Mouse (Mus musculus): ENCODE measurements around the gene Rgs2. TPM values are rescaled to one million over a fixed set of nuclear protein-coding genes. Genes with fewer than 3 reads are reported as not detected.

Rgs2 gene
- polyA plus RNA-seq, 1 experiment from 2014 or later, result 76.3 TPM

DNA sequence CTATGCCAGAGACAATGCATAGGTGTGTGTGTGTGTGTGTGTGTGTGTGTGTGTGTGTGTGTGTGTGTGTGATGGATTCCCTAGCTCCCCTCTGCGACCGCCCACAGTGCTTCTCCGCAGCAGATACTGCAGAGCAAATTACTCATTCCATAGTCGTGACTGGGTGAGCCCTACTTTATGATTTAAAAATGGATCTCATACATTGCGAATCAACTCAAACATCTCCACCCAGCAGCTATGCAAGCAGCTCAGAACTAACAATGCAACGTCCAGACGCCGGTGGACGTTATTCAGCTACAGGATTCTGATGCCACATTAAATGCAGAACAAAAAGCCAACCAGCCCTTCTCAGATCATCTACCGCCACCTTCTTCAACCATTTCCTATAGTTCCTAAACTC lies 545 bp downstream of the Rgs2 start:
- Histone ChIP-seq H3K27me3 (no peaks in the 10 kb centered on the region), H3K4me3 (peak overlapping the region; percentile 69), H3K27ac (peak overlapping the region; percentile 19), H3K4me2 (peak overlapping the region; percentile 91), H3K9ac (peak overlapping the region; percentile 75), H3K36me3 (peaks cover 9% of the 10 kb centered on the region; the same call in 1 of the 2 replicates), H3K9me3 (no peaks in the 10 kb centered on the region), H3K4me1 (0 out of 2 replicates have a peak, but pooled peaks cover 4% of the 10 kb centered on the region)
- ATAC-seq (ENCODE audit: insufficient number of reproducible peaks, insufficient read depth, low FRiP score, low TSS enrichment, low read depth), result no peak
- WGBS, result 6% methylated on average over 10 of the region's 10 CpGs

DNA sequence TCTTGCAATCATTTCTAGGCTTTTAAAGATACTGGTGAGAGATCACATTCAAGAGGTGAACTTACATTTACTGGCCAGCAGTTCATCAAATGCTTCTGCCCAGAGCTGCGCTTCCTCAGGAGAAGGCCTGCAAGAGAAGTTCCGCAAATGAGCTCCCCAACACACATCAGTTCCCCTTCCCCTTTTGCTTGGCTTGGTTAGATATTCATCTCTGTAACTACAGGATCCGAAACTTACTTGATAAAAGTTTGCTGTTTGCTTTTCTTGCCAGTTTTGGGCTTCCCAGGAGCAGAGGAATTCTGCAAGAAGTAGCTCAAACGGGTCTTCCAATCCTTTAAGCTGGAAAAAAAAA lies 1.3 kb downstream of the Rgs2 start:
- peaks cover 9% of the 10 kb centered on the region; the same call in 1 of the 2 replicates for H3K36me3 ChIP-seq
- ATAC-seq (ENCODE audit: insufficient number of reproducible peaks, insufficient read depth, low FRiP score, low TSS enrichment, low read depth), result no peak
- 0 out of 2 replicates have a peak, but pooled peaks cover 4% of the 10 kb centered on the region for H3K4me1 ChIP-seq
- no peak overlapping the region for H3K27ac ChIP-seq
- H3K27me3 ChIP-seq, result no peaks in the 10 kb centered on the region
- peak overlapping the region; percentile 69 for H3K4me3 ChIP-seq
- 72% methylated on average over 4 of the region's 4 CpGs for WGBS
- peak overlapping the region; percentile 91 for H3K4me2 ChIP-seq
- peak overlapping the region; percentile 75 for H3K9ac ChIP-seq
- H3K9me3 ChIP-seq, result no peaks in the 10 kb centered on the region

DNA sequence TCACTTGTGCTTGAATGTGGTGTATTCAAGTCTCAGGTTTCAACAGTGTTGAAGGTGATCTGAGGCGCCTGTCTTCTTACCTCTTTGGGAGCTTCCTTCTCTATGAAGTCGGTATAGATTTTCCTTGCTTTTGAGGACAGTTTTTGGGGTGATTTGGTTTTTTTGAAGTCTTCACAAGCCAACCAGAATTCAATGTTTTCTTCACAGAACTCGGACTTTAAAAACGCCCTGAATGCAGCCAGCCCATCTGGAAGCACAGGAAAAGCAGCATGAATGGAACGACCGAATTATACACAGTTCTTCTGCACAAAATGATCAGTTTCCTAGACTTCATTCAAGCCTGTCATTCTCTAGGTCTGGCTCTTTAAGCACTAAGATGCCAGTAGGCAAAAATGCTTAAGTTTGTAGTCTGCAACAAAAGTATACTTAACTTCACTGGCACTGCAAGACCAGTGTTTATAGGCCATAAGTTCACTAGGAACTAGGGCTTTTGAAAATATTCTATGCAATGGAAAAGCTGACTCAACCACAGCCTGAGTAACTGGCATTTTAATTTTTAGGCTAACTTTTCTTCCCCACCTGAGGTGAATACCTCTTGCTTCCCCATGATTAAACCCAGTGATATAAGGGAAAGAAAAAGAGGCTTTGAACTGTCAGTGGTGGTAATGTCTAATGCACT lies 1.8 kb downstream of the Rgs2 start:
- Histone ChIP-seq H3K9ac (no peak overlapping the region), H3K27me3 (no peaks in the 10 kb centered on the region), H3K27ac (no peak overlapping the region), H3K36me3 (peaks cover 9% of the 10 kb centered on the region; the same call in 1 of the 2 replicates), H3K9me3 (no peaks in the 10 kb centered on the region), H3K4me3 (peak overlapping the region; percentile 69), H3K4me1 (0 out of 2 replicates have a peak, but pooled peaks cover 4% of the 10 kb centered on the region), H3K4me2 (peak overlapping the region; percentile 91)
- 82% methylated on average over 6 of the region's 6 CpGs for WGBS
- no peak for ATAC-seq (ENCODE audit: insufficient number of reproducible peaks, insufficient read depth, low FRiP score, low TSS enrichment, low read depth)

DNA sequence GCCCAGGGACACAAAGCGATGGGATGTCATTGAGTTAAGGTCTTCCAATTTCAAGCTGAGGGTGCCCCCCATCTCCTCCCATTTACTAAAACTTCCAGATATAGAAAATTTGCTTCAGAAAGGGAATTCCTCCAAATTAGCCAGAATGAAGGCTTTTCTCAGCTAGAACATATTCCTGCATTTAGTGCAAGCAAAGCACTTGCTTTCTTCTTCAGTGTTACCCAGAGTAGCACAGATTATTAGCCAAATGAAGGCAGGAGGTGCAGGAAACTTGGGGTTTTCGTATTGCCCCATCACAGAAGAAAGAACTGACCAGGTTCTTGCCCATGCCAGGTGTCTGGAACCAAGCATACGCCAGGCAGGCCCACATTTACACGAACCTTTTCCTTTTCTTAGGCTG lies 3.7 kb downstream of the Rgs2 start:
- H3K4me2 ChIP-seq, result no peak overlapping the region
- no peaks in the 10 kb centered on the region for H3K27me3 ChIP-seq
- no peak overlapping the region for H3K9ac ChIP-seq
- no peak overlapping the region for H3K27ac ChIP-seq
- H3K36me3 ChIP-seq, result peaks cover 9% of the 10 kb centered on the region; the same call in 1 of the 2 replicates
- no peaks in the 10 kb centered on the region for H3K9me3 ChIP-seq
- H3K4me3 ChIP-seq, result no peak overlapping the region
- WGBS, result 89% methylated on average over 4 of the region's 4 CpGs
- 0 out of 2 replicates have a peak, but pooled peaks cover 4% of the 10 kb centered on the region for H3K4me1 ChIP-seq
- no peak for ATAC-seq (ENCODE audit: insufficient number of reproducible peaks, insufficient read depth, low FRiP score, low TSS enrichment, low read depth)

DNA sequence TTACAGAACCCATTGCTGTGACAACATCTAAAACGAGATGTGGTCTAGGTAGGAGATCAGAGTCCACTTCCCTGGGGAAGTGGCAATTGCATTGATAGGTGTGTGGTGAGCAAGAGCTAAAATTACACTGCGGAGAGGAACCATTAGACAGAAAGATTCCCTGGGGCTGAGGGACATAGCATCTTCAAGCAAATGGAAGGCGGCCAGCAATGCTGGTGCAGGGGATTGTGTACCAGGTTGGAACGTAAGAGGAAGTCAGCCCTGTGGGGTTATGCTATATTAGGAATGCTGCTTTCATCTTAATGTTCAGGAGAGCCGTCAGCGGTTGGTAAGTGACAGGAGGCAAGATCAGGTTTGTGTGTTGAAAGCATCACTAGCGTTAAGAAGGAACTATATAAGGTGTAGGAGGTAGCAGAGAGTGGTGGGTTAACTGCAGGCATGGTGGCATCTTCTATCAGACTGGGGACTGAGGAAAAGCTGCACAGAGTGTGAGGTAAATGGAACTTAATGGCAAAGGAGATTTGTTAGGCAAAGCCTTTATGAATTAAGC lies 4.5 kb downstream of the Rgs2 start:
- H3K9me3 ChIP-seq, result no peaks in the 10 kb centered on the region
- WGBS, result 55% methylated on average over 7 of the region's 7 CpGs
- no peak overlapping the region for H3K4me3 ChIP-seq

DNA sequence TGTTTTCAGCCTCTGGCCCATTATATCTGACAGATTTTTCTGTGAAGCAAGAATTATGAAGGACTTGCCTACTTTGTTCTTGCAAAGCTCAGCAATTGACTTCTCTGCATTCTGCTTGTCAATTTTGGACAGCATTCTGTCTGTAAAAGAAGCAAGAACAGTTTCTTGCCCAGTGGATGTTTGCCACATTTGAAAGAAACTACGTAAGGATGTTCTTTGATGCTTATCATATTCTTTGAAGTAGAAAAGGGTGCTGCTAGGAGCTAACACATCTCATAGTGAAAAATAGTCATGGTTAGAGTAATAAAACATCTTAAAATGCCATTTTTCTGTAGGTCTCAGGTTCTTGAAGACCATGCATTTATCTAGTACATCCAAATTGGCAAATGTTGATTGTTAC lies 10.9 kb downstream of the Rgs2 start:
- 72% methylated on average over 1 of the region's 1 CpGs for WGBS
- H3K4me3 ChIP-seq, result no peak overlapping the region
- 0 out of 2 replicates have a peak, but pooled peaks cover 8% of the 10 kb centered on the region for H3K4me1 ChIP-seq
- no peaks in the 10 kb centered on the region for H3K27me3 ChIP-seq
- H3K36me3 ChIP-seq, result no peaks in the 10 kb centered on the region
- no peak overlapping the region for H3K9ac ChIP-seq
- no peak overlapping the region for H3K4me2 ChIP-seq
- ATAC-seq (ENCODE audit: insufficient number of reproducible peaks, insufficient read depth, low FRiP score, low TSS enrichment, low read depth), result no peak
- H3K9me3 ChIP-seq, result no peaks in the 10 kb centered on the region
- no peak overlapping the region for H3K27ac ChIP-seq

More for the DNA sequence above, 4.5 kb downstream of the Rgs2 start:
- Histone ChIP-seq H3K4me2 (no peak overlapping the region), H3K4me1 (0 out of 2 replicates have a peak, but pooled peaks cover 4% of the 10 kb centered on the region), H3K36me3 (peaks cover 9% of the 10 kb centered on the region; the same call in 1 of the 2 replicates), H3K27ac (no peak overlapping the region), H3K9ac (no peak overlapping the region), H3K27me3 (no peaks in the 10 kb centered on the region)
- no peak for ATAC-seq (ENCODE audit: insufficient number of reproducible peaks, insufficient read depth, low FRiP score, low TSS enrichment, low read depth)

DNA sequence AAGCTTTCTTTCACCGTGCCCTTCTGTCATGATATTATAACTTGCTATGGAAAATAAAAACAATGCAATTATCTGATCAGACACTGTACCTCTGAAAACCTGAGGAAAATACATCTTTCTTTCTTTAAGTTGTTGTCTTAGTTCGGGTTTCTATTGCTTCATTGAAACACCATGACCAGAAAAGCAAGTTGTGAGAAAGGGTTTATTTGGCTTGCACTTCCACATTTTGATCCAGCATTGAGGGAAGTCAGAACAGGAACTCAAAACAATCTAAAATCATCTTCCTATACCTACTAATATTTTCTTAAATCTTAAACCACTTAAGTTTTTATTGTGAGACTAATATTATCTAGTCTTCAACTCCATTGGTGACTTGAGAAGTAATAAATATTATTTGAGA lies 11.4 kb downstream of the Rgs2 start:
- H3K9ac ChIP-seq, result no peak overlapping the region
- H3K36me3 ChIP-seq, result no peaks in the 10 kb centered on the region
- H3K4me3 ChIP-seq, result no peak overlapping the region
- WGBS, result 89% methylated on average over 2 of the region's 2 CpGs
- H3K27me3 ChIP-seq, result no peaks in the 10 kb centered on the region
- no peak for ATAC-seq (ENCODE audit: insufficient number of reproducible peaks, insufficient read depth, low FRiP score, low TSS enrichment, low read depth)
- H3K9me3 ChIP-seq, result no peaks in the 10 kb centered on the region
- H3K4me2 ChIP-seq, result no peak overlapping the region
- no peak overlapping the region for H3K27ac ChIP-seq
- H3K4me1 ChIP-seq, result 0 out of 2 replicates have a peak, but pooled peaks cover 8% of the 10 kb centered on the region

DNA sequence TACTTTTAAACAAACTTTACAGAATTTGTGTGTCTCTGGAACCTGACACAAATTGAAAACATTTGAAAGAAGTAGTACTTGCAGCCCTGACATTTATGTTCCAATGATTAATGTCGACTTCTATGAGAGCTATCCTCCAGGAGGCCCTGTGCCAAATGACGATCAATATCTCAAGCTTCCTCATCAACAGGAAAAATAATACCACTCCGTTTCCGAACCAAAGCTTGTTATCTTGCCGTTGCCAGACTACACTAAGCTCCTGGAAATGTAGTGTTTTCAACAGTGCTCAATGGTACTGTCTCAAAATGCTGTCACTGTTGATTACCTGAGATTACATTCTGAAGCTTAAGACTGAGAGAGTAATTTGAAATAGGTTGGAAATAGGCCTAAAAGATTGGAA lies 13.7 kb downstream of the Rgs2 start:
- 0 out of 2 replicates have a peak, but pooled peaks cover 8% of the 10 kb centered on the region for H3K4me1 ChIP-seq
- H3K4me2 ChIP-seq, result no peak overlapping the region
- H3K9me3 ChIP-seq, result no peaks in the 10 kb centered on the region
- no peak overlapping the region for H3K9ac ChIP-seq
- H3K4me3 ChIP-seq, result no peak overlapping the region
- H3K27me3 ChIP-seq, result no peaks in the 10 kb centered on the region
- H3K36me3 ChIP-seq, result no peaks in the 10 kb centered on the region
- ATAC-seq (ENCODE audit: insufficient number of reproducible peaks, insufficient read depth, low FRiP score, low TSS enrichment, low read depth), result no peak
- 26% methylated on average over 5 of the region's 5 CpGs for WGBS
- H3K27ac ChIP-seq, result no peak overlapping the region

DNA sequence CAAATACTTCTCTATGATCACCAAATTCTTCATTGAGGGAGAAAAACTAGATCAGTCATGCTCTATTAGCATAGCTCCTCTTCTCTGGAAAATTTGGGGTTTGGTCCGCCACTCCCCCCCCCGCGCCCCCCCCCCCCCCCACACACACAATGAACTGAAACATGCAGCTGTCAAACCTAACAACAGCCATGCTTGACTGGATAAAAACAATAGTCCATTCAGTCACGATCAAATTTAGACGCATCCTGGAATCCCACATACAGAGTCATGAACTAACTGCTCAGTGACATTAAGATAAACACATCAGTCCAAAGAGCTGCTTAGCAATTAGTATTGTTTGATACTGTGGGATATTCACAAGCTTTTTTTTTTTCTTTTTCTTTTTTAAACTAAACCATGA lies 14.2 kb downstream of the Rgs2 start:
- Histone ChIP-seq H3K4me1 (0 out of 2 replicates have a peak, but pooled peaks cover 8% of the 10 kb centered on the region), H3K9ac (no peak overlapping the region), H3K36me3 (no peaks in the 10 kb centered on the region), H3K4me3 (no peak overlapping the region), H3K4me2 (no peak overlapping the region), H3K9me3 (no peaks in the 10 kb centered on the region), H3K27ac (no peak overlapping the region), H3K27me3 (no peaks in the 10 kb centered on the region)
- WGBS, result 10% methylated on average over 5 of the region's 5 CpGs
- ATAC-seq (ENCODE audit: insufficient number of reproducible peaks, insufficient read depth, low FRiP score, low TSS enrichment, low read depth), result no peak

DNA sequence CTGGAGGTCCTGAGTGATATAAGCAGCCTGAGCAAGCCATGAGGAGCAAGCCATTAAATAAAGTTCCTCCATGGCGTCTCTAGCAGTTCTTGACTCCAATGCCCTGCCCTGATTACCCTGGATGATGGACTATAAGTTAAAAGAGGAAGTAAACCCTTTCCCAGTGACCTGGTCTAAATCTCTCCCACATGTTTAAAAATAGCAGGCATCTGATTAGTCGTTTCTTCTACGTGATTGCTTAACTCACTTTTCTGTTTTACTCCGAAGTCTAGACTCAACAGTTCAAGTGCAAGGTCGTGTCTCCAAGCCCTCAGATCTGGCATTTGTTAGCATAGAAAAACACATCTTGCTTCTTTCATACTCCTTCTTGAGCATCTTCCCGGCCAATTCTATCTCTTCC lies 15.2 kb downstream of the Rgs2 start:
- Histone ChIP-seq H3K9me3 (no peaks in the 10 kb centered on the region), H3K4me2 (no peak overlapping the region), H3K4me1 (0 out of 2 replicates have a peak, but pooled peaks cover 8% of the 10 kb centered on the region), H3K36me3 (no peaks in the 10 kb centered on the region), H3K9ac (no peak overlapping the region), H3K27me3 (no peaks in the 10 kb centered on the region), H3K27ac (no peak overlapping the region), H3K4me3 (no peak overlapping the region)
- no peak for ATAC-seq (ENCODE audit: insufficient number of reproducible peaks, insufficient read depth, low FRiP score, low TSS enrichment, low read depth)
- WGBS, result 26% methylated on average over 6 of the region's 6 CpGs

DNA sequence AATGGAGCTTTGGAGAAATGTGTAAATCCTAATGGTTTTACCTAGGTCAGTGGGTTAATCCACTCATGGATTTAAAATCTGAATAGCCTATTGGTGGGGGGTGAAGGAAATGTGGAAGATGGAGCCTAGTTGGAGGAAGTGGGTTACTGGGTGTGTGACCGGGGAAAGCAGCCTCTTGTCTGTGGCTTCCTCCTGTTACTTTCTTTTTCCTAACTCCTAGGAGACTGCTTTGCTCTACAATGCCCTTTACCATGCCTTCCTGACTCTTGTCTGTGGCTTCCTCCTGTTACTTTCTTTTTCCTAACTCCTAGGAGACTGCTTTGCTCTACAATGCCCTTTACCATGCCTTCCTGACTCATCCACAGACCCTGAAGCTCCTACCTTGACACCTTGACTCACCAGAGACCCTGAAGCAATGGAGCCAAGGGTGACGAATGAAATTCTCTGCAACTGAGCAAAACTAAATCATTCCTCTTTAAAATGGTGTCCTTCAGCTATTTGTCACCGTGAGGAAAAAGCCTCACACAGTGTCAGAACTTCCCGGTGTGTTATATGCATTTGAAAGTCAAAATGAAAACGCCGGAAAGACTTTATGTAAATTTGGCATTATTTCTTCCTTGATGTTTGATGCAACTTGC lies 18.9 kb downstream of the Rgs2 start:
- 85% methylated on average over 6 of the region's 6 CpGs for WGBS
- Histone ChIP-seq H3K4me3 (no peak overlapping the region), H3K27me3 (no peaks in the 10 kb centered on the region), H3K4me2 (no peak overlapping the region), H3K36me3 (no peaks in the 10 kb centered on the region), H3K9ac (no peak overlapping the region), H3K9me3 (no peaks in the 10 kb centered on the region), H3K4me1 (0 out of 2 replicates have a peak, but pooled peaks cover 4% of the 10 kb centered on the region), H3K27ac (no peak overlapping the region)
- no peak for ATAC-seq (ENCODE audit: insufficient number of reproducible peaks, insufficient read depth, low FRiP score, low TSS enrichment, low read depth)

Data from embryonic facial prominence, embryonic 13.5 days (tissue).